Mouse (Mus musculus): ENCODE data around the gene Slc13a4. TPM values are rescaled to one million over a fixed set of nuclear protein-coding genes. Genes with fewer than 3 reads are reported as not detected.

Slc13a4 gene
- polyA plus RNA-seq, 1 experiment: not detected

DNA sequence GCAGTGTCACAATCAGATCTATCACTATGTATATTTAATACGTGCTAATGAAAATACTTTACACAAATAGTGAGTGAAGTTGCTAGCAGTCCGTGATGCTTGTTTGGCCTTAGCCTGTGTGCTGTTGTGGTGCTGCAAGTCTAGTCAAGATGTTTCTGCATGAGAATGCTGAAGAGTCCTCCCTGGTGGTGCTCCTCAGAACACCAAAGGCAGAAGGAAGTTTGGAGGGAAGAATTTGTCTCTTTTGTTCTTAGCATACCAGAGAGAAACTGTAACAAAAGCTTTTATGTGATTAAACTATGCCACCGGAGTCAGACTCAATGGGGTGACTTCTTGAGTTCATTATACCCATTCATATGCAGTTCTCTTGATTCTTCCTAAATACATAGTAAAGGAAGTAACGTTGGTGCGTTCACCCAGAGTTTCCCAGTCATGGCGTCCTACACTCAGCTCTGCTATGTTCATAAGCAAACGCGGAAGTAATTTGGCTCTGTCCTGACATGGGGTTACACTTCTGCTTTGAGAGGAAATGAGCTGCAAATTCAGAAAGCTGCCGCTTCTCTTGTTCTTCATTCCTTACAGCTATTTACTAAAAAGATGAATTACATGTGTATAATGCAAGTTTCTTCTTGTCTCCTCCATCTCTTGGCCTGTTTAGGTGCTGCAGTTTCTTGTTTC, 71.7 kb downstream of the Slc13a4 start:
- H3K27ac ChIP-seq (ENCODE audit: insufficient read depth, low read depth, low read length): no peak overlapping the region
- no peaks in the 10 kb centered on the region for H3K4me1 ChIP-seq (ENCODE audit: control insufficient read depth, insufficient read depth, low read length)
- TF ChIP-seq CTCF (IDR thresholded peaks at IDR 0.05; ENCODE audit: insufficient read depth, low read depth, low read length): no peak
- no peak for TF ChIP-seq POLR2A (IDR thresholded peaks at IDR 0.05; ENCODE audit: insufficient read depth, low read depth, low read length)
- 80% methylated on average over 9 of the region's 9 CpGs for WGBS
- H3K4me3 ChIP-seq (ENCODE audit: insufficient read depth, low read depth, low read length): no peak overlapping the region

DNA sequence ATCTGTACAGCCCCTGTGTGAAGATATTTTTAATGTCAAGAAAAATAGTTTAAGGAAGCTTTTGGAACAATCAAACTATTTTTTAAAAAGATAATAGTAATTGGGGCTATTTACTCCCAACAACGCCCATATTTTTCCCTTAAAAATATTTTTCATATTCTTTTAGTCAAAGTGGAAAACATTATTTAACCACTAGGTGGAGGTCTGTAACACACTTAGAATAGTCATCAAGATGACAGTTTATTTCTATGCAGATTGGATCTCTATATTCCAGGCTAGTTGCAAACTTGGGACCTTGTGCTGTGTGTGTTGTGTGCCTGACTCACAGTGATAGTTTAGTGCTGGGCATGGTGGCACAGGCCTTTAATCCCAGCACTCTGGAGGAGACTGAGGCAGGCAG, 78.5 kb downstream of the Slc13a4 start:
- TF ChIP-seq POLR2A (IDR thresholded peaks at IDR 0.05; ENCODE audit: insufficient read depth, low read depth, low read length): no peak
- TF ChIP-seq CTCF (IDR thresholded peaks at IDR 0.05; ENCODE audit: insufficient read depth, low read depth, low read length): no peak
- WGBS: 92% methylated on average over 1 of the region's 1 CpGs
- H3K4me3 ChIP-seq (ENCODE audit: insufficient read depth, low read depth, low read length): no peak overlapping the region

DNA sequence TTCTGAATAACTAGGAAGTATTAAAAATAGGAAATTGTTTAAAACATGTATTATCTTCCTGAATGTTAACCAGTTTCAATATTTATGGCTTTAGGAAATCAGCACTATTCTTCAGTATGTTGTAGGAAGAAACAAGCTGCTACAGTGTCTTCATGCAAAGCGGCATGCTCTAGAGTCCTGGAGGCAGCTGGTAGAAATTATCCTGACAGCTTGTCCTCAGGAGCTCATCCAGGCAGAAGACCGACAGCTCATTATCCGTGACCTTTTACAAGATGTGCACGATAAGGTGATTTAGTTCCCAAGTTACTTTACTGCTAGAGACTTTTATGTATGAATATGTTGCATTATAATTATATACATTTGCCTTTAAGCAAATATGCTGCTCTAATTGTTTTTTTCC, 82.2 kb downstream of the Slc13a4 start:
- Histone ChIP-seq H3K4me1 (ENCODE audit: control insufficient read depth, insufficient read depth, low read length) (peaks cover 2% of the 10 kb centered on the region), H3K27ac (ENCODE audit: insufficient read depth, low read depth, low read length) (no peak overlapping the region), H3K4me3 (ENCODE audit: insufficient read depth, low read depth, low read length) (no peak overlapping the region)
- WGBS: 77% methylated on average over 4 of the region's 4 CpGs
- no peak for TF ChIP-seq POLR2A (IDR thresholded peaks at IDR 0.05; ENCODE audit: insufficient read depth, low read depth, low read length)
- no peak for TF ChIP-seq CTCF (IDR thresholded peaks at IDR 0.05; ENCODE audit: insufficient read depth, low read depth, low read length)

More for the DNA sequence above, 78.5 kb downstream of the Slc13a4 start:
- Histone ChIP-seq H3K27ac (ENCODE audit: insufficient read depth, low read depth, low read length) (no peak overlapping the region), H3K4me1 (ENCODE audit: control insufficient read depth, insufficient read depth, low read length) (peaks cover 1% of the 10 kb centered on the region)

Other genes starting within 250 kb of the Slc13a4 start
- gene Cnot4, start 174.4 kb downstream of the Slc13a4 start, polyA plus RNA-seq (2012; ENCODE audit: insufficient read depth, insufficient read length, low replicate concordance, missing spikeins): 164 TPM in 1 of 2 replicates, not detected in the other
- gene Nup205, start 130.7 kb downstream of the Slc13a4 start, polyA plus RNA-seq (2012; ENCODE audit: insufficient read depth, insufficient read length, low replicate concordance, missing spikeins): not detected in 2 replicates
- gene Fam180a, start 18.0 kb upstream of the Slc13a4 start, polyA plus RNA-seq (2012; ENCODE audit: insufficient read depth, insufficient read length, low replicate concordance, missing spikeins): not detected in 2 replicates
- gene Mtpn, start 231.8 kb upstream of the Slc13a4 start, polyA plus RNA-seq (2012; ENCODE audit: insufficient read depth, insufficient read length, low replicate concordance, missing spikeins): 116 TPM in 1 of 2 replicates, not detected in the other

All from olfactory bulb, adult 2 months (tissue).